Mouse (Mus musculus) cerebellum, adult 2 months (tissue): ENCODE results near the gene Denr.

Experiments
- CTCF ChIP-seq: fragments of 200-500 bp; IDR thresholded peaks from 2 replicates; pipeline ENCODE4 v1.5.1; 2011; ENCODE audit warnings: low read depth, mild to moderate bottlenecking, control low read depth, low read length, moderate library complexity, borderline replicate concordance; ENCODE audit not compliant: insufficient read depth
- POLR2A ChIP-seq: fragments of 200-500 bp; IDR thresholded peaks from 2 replicates; pipeline ENCODE4 v1.6.1; 2011; ENCODE audit warnings: low read length, control low read depth, borderline replicate concordance; ENCODE audit not compliant: insufficient read depth

DNA sequence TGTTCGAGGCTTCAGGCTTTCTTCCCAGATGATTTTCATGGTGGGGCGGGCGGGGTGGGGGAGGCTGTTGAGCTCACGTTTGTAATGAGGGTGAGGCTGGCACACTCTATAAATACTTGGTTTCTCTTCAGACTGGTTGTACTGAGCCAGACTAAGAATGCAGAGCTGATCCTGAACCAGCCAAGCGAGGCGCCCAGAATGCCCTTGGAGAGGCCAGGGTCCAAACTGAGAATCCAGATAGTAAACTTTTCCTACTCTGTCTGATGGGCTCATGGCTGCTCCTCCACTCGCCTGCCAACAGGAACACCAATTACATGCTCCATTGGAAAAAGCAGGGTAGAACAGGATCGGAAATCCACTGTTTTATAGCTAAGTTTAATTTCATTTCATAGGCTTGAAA is 62.2 kb downstream of the Denr start:
- TF ChIP-seq POLR2A = no peak
- no peak for TF ChIP-seq CTCF
